Mouse (Mus musculus) lung, postnatal 4 days (tissue): ENCODE results near the gene Csnk2b.

Source experiments
- DNase-seq, 2 experiments: peaks; one replicate each; pipeline ENCODE4 v3.0.0; 2021

The Csnk2b gene

DNA sequence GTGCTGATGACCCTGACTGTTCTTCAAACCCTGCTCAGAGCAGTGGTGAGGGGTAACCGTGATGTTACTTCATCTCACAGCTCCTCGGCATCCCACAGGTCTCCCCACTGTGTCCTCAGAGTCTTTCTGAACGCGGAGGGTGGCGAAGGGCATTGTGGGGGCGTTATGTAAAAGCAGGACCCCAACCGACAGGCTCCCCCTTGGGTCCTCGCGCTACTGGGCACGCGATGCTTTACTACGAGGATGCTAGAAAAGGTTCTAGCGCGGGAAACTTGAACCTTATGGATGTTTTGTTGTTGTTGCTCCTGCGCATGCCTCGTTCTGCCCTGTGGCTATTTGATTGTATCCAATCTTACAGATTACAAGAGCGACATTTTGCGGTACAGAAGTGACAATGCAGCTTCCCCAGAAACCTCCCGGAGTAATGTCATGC, at the start of gene Csnk2b:
Gene Csnk2b (minus strand): TSS at position 183 of the 433 bp plus-strand sequence.
- peak; percentile 63 to 65 for DNase-seq

DNA sequence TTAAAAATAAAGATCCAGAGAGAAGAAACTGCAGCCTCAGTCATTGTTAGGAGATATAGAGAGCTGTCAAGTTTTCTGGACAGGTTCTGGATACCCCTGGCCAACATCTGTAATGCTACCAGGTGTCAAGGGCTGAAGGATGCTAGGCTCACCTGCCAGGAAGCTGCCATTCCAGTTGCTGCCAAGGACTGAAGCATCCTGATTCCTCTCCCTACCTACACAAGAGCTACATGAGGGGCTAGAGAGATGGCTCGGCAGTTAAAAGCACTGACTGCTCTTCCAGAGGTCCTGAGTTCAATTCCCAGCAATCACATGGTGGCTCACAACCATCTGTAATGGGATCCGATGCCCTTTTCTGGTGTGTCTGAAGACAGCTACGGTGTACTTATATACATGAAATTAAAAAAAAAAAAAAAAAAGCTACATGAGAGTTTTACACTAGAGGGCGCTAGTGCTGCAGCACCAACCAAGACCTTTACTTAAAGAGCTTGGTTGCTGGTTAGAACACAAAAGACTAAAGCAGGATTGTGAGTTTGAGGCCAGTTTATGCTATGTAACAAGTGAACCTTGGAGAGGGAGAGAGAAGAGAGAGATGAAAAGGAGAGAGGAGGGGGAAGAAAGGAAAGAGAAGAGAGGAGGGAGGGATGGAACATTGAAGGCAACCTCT, 46.8 kb upstream of the Csnk2b start:
- DNase-seq = peak in 1 of 2 experiments; percentile 19

DNA sequence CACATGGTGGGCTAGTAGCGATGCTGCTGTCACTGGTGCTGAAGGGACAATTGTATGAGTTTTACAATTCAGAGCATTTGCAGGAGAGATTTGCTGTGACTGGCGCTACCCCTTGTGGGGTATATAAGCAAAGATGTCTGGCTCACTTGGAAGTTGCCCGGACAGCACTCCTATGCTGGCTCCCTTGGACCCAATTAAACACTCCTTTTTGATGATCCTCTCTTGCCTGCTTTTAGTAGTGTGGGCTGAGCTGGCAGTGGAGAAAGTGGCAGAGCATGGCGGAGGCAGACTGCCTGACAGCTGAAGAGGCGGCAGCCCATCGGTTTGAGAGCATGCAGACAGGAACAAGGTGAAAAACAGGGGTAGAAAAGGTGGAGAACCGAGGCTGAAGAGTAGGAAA, 45.9 kb upstream of the Csnk2b start:
- DNase-seq = peak in 1 of 2 experiments; percentile 19

DNA sequence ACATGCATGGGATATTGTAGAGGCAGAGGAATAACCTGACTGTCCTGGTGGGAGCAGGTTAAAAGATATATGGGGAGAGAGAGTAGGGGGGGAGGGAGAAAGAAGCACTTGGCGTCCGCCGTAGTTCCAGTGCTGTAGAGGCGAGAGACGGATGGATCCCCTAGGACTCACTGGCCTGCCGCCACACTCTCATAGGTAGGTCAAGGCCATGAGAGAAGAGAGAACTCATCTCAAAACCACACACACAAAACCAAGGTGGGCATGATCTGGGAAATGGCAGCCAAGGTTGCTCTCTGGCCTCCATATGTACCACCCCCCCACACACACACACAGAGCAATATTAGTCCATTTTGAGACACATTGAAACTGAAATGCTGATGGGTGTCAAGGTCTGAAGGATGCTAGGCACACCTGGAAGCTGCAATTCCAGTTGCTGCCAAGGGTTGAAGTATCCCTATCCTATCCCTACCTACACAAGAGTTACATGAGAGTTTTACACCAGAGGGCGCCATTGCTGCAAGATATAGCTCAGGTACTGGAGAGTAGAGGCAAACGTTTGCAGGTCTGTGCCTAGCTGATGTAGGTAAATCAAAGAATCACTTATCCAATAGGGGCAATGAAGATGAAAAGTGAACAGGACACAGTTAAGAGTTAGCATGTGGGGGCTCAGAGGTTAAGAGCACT, 44.6 kb upstream of the Csnk2b start:
- DNase-seq = peak in 1 of 2 experiments; percentile 75

DNA sequence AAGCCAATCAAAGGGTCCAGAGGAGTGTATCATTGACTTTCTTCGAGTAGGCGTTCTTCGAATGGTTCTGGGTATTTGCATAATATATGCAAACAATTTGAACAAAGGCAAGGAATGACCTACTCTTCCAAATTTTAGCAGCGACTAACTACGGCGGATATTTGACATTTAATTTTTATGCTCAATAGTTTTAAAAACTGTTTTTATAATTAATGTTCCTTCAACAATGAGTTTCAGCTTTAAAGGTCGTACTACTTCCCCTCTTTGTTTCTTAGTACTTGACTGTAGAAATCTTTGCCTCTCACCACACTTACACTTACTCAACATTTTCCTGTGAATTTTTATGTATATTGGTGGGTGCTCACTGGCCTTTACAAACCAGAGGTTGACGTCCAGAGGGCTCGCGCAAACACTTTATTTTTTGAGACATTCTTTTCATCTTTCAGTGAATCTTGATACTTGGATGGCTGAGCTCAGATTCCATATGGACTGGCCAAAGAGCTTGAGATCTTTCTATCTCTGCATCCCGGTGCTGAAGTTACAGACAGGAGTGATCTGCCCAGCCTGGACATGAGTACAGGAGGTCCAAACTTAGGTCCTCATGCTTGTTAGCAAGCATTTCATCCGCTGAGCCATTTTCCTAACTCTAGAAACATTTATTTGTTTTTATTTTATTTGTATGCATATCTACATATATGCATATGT, 43.8 kb upstream of the Csnk2b start:
- no peak for DNase-seq

DNA sequence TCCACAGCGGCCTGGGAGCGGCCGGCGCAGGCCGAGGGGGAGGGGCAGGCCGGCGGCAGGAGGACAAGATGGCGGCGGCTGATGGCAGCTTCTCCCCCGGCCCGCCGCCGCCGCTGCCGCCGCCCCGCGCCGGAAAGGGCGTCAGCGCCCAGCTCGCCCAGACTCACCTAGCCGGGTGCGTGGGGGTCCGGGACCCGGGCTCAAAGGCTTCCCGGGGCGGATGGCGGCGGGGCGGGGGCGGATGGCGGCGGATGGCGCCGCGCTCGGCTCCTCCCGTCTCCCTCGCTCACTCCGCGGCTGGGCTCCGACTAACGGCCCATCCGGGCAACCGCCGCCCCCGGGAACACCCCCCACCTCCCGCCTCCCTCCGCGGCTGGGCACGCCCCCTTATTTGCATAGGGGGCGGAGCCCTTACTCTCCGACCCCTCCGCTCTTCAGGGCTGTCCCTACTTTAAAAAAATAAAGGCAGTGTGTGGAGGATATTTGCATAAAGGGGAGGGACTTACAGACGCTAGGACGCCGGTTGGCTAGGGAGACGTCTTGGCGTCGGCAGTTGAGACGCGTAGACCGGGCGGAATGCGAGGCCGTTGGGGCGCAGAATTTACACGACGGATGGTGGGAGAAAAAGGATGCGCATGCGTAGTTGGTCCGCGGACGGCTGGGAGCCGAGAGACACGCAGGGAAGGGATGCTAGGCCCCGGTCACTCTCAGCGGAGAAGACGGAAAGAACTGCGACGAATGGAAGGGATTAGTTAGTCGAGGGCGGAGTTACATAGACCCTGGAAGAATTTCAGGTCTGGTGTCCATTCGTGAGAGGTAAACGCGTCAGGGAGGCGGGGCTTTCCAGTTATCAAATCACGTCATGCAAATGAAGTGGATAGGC, 43.0 kb upstream of the Csnk2b start, which contains the start of gene Prrc2a:
Gene Prrc2a (minus strand): TSS at position 330 of the 883 bp plus-strand sequence.
- DNase-seq = peak; percentile 97 to 99

DNA sequence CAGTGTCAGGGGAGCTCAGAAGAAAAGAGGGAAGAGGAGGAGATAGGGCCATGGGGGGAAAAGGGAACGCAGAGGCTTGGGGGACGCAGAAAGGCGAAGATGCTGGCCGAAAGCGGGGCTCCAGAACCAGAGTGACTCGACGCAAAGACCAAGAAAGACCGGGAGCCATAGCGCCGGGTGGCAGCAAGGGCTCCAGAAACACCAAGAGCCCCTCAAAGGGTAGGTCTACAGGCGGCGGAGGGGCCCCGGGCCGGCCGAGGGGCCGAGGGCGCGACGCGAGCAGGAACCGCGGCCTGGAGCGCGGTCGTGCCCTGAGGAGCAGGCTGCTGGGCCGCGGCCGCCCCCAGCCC, 42.3 kb upstream of the Csnk2b start:
- peak in 1 of 2 experiments; percentile 47 for DNase-seq

DNA sequence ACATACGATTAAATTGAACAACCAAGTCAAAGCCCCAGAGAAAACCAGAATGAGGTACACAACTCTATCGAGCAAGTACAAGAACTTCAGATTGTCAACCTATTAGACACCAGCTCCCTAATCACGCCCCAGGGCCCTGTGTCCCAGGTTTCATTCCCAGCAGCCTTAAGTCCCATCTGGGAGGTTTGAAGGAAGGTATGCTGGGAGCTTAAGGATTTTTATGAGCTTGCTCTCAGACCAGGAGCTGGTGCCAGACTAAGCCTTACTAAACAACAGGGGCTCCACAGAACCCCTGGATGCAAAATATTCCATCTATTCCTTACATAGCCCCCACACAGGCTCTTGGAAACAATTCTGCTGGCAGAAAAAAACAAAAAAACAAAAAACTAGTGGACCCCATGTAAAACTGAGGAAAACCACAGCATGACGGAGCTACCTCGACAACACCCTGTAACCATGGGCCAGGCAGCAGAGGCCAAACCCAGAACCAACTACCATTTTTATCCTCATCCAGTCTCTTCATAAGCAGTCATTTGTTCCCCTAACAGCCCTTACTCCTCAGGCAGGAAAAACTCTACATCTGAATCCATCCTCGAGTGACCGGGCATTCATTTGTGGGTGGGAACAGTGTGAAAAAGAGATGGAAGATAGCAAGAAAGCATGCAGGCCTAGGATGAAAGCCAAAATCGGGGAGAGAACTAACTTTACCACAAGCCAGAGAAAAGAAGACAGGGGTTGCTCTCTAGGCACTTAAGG, 41.7 kb upstream of the Csnk2b start:
- no peak for DNase-seq

DNA sequence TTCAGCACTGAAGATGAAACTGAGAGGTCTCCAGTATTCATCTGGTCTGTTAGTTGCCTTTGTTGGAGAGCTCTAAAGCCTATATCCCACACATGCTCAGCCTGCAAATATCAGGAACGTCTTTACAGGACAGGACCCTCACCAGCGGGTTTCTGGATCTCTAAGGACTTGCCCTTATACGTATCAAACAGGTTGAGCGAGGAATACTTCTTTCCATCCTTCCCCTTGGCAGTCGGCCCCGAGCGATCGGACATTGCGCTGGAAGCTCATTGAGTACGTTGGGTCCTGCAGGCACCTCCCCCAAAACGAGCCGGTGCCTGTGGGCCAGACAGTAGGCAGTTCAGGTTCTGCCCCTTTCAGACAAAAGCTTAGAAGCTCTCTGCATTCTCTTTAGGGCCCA, 40.9 kb upstream of the Csnk2b start:
- DNase-seq = peak; percentile 54 to 63

DNA sequence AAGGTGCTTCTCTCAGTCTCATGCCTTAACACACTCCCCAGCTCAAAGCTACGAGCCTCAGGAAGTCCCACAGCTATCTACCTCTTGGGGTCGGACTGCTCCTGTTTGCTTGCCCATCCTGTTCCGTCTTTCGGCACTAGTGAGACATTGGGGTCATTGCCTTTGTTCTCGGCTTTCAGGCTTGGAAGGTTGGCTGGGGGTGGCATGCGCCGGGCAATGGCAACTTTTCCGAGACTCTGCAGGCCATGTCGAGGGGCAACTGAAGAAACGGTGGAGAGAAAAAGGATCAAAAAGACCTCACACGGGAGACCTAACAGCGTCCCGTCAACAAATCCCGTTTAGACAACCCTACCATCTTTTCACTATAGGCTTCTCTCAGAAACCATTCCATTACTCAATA, 40.3 kb upstream of the Csnk2b start:
- peak in 1 of 2 experiments; percentile 17 for DNase-seq

DNA sequence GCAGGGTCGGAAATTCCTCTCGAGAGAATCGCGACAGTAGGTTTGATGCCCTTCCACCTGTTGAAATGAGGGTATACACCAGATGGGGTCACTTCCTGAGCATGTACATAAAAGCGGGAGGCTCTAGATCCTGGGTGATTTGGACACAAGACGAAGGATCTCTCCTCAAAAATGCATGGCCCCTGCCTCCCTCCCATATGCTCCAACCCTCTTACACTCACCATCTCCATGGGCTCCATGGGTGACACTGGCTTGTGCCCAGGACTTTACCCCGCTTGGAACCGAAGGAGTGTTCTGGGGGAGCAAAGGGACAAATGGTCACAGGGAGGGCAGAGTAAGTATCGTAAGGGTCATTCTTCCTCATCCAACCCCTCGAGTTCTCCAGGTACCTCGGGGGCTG, 39.6 kb upstream of the Csnk2b start:
- peak in 1 of 2 experiments; percentile 24 for DNase-seq

DNA sequence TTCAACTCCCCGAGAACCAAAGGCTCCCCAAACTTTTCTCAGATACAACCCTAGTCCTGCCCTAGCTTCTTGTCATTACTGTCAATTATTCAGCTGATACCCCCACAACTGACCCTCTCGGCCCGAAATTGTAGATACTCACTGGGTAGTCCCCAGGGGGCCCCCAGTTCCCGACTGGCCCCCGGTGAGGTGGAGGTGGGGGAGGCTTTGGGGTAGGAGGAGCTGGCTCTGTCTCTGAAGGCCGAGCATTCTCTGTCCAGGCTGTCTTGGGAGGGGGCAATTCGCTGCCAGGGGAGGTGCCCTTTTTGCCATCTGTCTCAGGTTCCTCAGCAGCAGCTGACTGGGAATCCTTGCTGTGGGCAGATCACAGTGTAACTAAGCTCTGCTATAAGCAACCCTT, 37.8 kb upstream of the Csnk2b start:
- peak in 1 of 2 experiments; percentile 20 for DNase-seq

DNA sequence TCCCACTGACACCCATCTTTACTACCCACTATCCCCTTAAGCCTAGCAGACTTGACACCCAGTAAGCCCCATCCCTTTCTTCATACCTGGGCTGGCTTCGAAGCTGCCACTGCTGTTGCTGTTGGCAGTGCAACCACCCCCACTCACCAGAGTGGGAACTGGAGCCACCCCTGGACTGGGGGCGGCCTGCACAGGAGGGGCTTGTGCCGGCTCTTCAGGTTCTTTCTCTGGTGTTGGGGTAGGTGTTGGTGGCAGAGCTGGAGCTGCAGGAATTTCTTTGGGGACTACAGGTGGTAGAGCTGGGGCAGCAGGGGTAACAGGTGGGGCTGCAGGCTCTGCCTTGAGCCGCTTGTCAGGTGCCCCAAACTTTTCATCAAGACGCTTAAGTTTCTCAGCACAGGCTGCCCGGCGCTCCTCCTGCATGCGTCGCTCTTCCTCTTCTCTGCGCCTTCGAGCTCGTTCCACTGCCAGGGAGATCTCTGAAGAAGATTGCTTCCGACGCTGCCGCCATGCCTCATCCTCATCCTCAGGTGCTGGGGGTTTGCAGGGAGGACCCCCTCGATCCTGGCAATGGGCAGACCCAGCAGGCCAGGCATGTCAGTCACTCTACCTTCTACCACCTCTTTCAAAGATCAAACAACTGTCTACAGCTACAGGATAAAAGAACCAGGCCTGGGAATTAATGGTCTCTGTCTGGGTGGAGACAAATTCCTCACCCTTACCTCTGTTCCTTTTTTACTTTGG, 37.2 kb upstream of the Csnk2b start:
- DNase-seq = peak in 1 of 2 experiments; percentile 17

DNA sequence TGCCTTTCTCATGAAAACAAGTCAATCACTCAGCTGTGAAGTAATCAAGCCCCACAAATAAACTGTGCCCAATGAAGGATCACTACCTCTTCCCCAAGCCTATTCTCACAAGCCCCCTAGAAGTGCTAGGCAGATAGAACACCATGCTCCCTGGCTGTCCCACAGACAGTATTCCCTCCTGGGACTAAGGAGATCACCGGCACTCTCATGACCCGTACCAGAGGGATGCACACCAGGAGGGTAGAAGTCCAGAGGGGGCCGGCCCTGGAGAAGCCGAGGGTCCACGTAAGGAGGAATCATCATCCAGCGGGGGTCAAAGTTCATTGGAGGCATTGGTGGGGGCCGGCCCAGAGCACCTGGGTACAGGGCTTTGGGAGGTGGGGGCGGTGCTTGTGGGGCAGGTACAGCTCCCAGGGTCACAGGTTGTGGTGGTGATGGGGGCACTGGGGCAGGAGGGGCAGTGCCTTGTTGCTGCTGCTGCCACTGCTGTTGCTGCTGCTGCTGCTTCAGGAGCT, 35.9 kb upstream of the Csnk2b start:
- peak in 1 of 2 experiments; percentile 24 for DNase-seq

DNA sequence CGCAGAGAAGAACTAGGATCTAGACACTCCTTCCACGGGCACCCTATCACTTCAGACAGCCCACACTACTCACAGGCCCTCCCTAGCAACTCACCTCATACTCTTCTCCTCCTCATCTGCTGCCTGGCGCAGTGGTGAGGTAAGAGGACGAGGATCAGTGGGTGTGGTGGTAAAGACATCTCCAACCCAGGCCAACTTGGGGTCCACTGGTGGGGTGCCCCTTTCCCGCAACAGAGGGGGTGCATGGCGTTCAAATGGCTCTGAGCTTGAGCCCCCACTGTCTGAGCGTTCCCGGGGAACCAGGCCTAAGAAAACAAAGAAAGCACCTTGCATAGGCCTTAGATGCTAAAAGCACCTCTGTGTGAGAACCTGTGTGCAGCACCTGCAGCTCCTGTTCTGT, 35.4 kb upstream of the Csnk2b start:
- no peak for DNase-seq

DNA sequence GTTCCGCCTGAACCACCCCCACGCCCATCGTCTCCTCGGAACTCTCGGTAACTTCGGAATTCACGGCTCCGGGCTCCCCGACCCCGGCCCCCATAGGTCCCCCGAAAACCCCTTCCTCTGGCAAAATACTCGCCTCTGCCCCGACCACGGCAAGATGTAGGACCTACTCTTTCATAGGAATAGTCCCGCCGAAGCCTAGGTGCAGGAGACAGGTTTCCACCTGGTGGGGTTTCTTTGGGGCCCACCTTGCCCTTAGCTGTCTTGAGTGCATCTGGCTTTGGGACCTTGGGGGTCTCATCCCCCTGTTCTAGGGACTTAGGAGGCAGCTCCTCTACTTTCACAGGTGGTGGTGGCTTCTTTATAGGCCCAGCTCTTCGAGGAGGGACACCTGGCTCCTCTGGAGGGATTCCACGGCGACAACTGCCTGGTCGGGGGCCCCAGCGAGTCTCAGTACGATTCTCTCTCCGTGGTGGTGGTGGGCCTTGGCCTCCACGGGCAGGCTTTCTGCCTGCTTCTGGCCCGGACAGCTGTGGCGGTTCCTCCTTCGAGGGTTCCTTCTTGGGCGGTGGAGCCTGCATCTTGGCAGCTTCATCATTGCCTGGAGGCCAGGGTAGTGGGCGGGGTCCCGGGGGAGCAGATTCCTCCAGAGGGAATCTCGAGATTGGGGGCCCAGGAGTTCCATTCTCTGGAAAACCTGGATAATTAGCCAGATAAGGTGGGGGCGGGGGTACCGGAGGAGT, 34.8 kb upstream of the Csnk2b start:
- DNase-seq = peak in 1 of 2 experiments; percentile 28

DNA sequence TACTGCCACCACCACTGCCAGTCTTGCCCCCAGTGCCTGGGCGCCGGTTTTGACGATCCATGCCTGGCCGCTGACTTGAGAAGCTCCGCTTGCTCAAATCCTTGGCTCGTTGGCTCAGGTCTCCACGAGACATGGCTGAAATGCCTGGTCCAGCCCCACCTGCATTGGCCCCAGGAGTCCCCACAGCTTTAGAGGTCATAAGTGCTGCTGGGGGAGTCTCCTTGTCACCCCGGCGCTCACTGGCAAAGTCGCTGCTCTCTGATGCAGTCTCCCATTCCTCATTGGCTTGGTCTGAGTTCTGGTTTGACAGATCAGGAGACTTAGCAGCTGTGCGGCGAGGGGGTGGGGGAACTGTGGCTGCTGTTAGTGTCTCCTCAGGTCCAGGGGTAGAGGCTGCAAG, 33.6 kb upstream of the Csnk2b start:
- peak in 1 of 2 experiments; percentile 28 for DNase-seq

DNA sequence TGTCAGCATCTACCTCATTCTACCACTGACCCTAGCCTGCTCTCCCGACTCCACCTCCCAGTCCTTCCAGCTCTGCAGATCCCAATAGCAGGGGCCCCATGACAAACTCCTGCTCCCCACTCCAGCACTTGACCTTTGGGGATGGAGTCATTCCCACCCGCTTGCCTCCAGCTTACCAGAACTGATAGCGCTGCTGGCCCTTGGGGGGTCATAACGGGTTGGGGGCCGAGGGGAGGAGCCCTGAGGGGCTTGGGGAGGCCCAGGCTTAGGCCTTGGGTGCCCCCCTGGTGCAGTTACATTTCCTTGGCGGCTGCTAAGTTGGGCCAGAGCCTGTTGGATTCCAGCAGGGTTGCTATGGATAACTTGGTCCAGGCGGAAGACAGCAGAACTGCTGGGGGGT, 32.8 kb upstream of the Csnk2b start:
- DNase-seq = peak in 1 of 2 experiments; percentile 23

DNA sequence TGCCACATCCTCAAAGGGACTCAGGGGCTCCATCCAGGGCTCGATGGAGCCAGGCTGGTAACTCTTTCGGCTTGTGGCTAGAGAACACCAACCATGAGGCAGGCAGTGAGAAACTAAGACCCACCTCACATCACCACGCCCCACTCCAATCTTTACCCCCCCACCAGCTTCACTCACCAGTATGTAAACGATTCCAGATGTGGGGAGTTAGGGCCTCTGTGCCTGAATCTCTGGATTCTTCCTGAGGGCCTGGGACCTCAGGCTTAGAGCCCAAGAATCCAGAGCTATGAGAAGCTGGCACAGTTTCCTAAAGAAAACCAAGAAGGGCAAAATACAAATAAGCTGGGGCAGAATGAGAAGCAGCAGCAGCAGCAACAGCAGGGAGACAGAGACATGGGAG, 32.1 kb upstream of the Csnk2b start:
- DNase-seq = no peak

DNA sequence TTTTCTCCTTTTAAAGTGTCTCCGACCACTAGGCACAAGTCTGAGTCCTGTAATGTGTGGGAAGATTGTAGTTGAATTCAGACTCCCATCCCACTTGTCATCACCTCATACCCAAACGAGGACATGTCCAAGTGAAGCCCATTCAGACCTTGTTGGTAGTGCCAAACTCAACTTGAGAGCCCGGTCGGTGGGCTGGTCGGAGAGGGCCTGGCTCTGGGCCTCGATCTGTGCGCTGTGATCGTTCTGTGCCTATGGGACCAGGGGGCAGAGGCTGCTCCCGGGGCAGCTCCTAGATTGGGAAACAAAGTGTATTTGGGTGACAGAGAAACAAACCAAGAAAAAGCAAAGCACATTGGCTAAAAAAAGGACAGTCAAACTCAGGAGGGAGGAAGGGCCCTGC, 31.2 kb upstream of the Csnk2b start:
- no peak for DNase-seq
